Mouse (Mus musculus): Measurements from ENCODE around the gene Ddx11. TPM values are rescaled to one million over a fixed set of nuclear protein-coding genes. Genes with fewer than 3 reads are reported as not detected.
"Not testable (repeated sequence)": the region's sequence is repeated elsewhere in the genome, so short reads cannot be mapped to it uniquely, and the experiment has no call there.

Ddx11 gene
- polyA plus RNA-seq, 1 experiment from 2014 or later: 19.4 TPM

- no peaks in the 10 kb centered on the region for H3K4me1 ChIP-seq (ENCODE audit: control insufficient read depth, insufficient read depth, low read length)
- H3K9me3 ChIP-seq (replicated peaks; ENCODE audit: control insufficient read depth, low read length): no peaks in the 10 kb centered on the region
- no peaks in the 10 kb centered on the region for H3K27me3 ChIP-seq (ENCODE audit: control insufficient read depth, insufficient read depth, low read length)
- H3K4me3 ChIP-seq (ENCODE audit: low read depth, low read length): peak overlapping the region; percentile 80
- ATAC-seq (replicated peaks; ENCODE audit: insufficient number of reproducible peaks, low FRiP score, low TSS enrichment, low read depth): no peak
- WGBS: under 1% methylated on average over 20 of the region's 20 CpGs
- H3K9ac ChIP-seq (replicated peaks; ENCODE audit: low read length): peak overlapping the region; percentile 80
- peak; percentile 40 for DNase-seq (ENCODE audit: low spot score)
- peaks cover 3% of the 10 kb centered on the region for H3K36me3 ChIP-seq (replicated peaks; ENCODE audit: control insufficient read depth, insufficient read depth, low read depth, low read length)
- peak overlapping the region; percentile 82 for H3K27ac ChIP-seq (replicated peaks; ENCODE audit: low read depth, low read length)
- H3K4me2 ChIP-seq (ENCODE audit: low read depth, low read length): peak overlapping the region; percentile 48
Observed at GRCm38 (mm10) chr17:66123816-66124610, 693 bp downstream of the Ddx11 start.

- no peak overlapping the region for H3K4me2 ChIP-seq (ENCODE audit: low read depth, low read length)
- DNase-seq (ENCODE audit: low spot score): peak; percentile 26
- ATAC-seq (replicated peaks; ENCODE audit: insufficient number of reproducible peaks, low FRiP score, low TSS enrichment, low read depth): no peak
- H3K27me3 ChIP-seq (ENCODE audit: control insufficient read depth, insufficient read depth, low read length): no peaks in the 10 kb centered on the region
- WGBS: 69% methylated on average over 5 of the region's 5 CpGs
- H3K9me3 ChIP-seq (replicated peaks; ENCODE audit: control insufficient read depth, low read length): no peaks in the 10 kb centered on the region
- H3K36me3 ChIP-seq (replicated peaks; ENCODE audit: control insufficient read depth, insufficient read depth, low read depth, low read length): peaks cover 3% of the 10 kb centered on the region
- no peak overlapping the region for H3K4me3 ChIP-seq (ENCODE audit: low read depth, low read length)
- H3K9ac ChIP-seq (replicated peaks; ENCODE audit: low read length): 0 out of 2 replicates have a peak overlapping the region, but pooled peaks have one; percentile 13
- no peak overlapping the region for H3K27ac ChIP-seq (replicated peaks; ENCODE audit: low read depth, low read length)
- H3K4me1 ChIP-seq (ENCODE audit: control insufficient read depth, insufficient read depth, low read length): no peaks in the 10 kb centered on the region
Observed at GRCm38 (mm10) chr17:66125211-66125610, 1.9 kb downstream of the Ddx11 start.

GRCm38 (mm10) chr17:66130371-66130770 is 7.1 kb downstream of the Ddx11 start:
- Histone ChIP-seq H3K36me3 (replicated peaks; ENCODE audit: control insufficient read depth, insufficient read depth, low read depth, low read length) (peaks cover 17% of the 10 kb centered on the region), H3K9ac (replicated peaks; ENCODE audit: low read length) (no peak overlapping the region), H3K9me3 (replicated peaks; ENCODE audit: control insufficient read depth, low read length) (no peaks in the 10 kb centered on the region), H3K27ac (replicated peaks; ENCODE audit: low read depth, low read length) (no peak overlapping the region), H3K27me3 (ENCODE audit: control insufficient read depth, insufficient read depth, low read length) (no peaks in the 10 kb centered on the region), H3K4me3 (ENCODE audit: low read depth, low read length) (no peak overlapping the region), H3K4me1 (ENCODE audit: control insufficient read depth, insufficient read depth, low read length) (no peaks in the 10 kb centered on the region), H3K4me2 (ENCODE audit: low read depth, low read length) (no peak overlapping the region)
- WGBS: 89% methylated on average over 9 of the region's 9 CpGs
- ATAC-seq (replicated peaks; ENCODE audit: insufficient number of reproducible peaks, low FRiP score, low TSS enrichment, low read depth) (no peak), DNase-seq (ENCODE audit: low spot score) (no peak)

- DNase-seq (ENCODE audit: low spot score) (no peak), ATAC-seq (replicated peaks; ENCODE audit: insufficient number of reproducible peaks, low FRiP score, low TSS enrichment, low read depth) (no peak)
- no peak overlapping the region for H3K4me2 ChIP-seq (ENCODE audit: low read depth, low read length)
- H3K4me3 ChIP-seq (ENCODE audit: low read depth, low read length): no peak overlapping the region
- no peaks in the 10 kb centered on the region for H3K27me3 ChIP-seq (ENCODE audit: control insufficient read depth, insufficient read depth, low read length)
- no peaks in the 10 kb centered on the region for H3K4me1 ChIP-seq (ENCODE audit: control insufficient read depth, insufficient read depth, low read length)
- H3K27ac ChIP-seq (replicated peaks; ENCODE audit: low read depth, low read length): no peak overlapping the region
- H3K9me3 ChIP-seq (replicated peaks; ENCODE audit: control insufficient read depth, low read length): no peaks in the 10 kb centered on the region
- H3K36me3 ChIP-seq (replicated peaks; ENCODE audit: control insufficient read depth, insufficient read depth, low read depth, low read length): peaks cover 17% of the 10 kb centered on the region
- WGBS: 94% methylated on average over 4 of the region's 4 CpGs
- H3K9ac ChIP-seq (replicated peaks; ENCODE audit: low read length): no peak overlapping the region
Observed at GRCm38 (mm10) chr17:66131212-66131611, 7.9 kb downstream of the Ddx11 start.

GRCm38 (mm10) chr17:66152706-66153662 is 29.7 kb downstream of the Ddx11 start:
- not testable (repeated sequence) for H3K36me3 ChIP-seq (replicated peaks; ENCODE audit: control insufficient read depth, insufficient read depth, low read depth, low read length); H3K4me2 ChIP-seq (ENCODE audit: low read depth, low read length); H3K27ac ChIP-seq (replicated peaks; ENCODE audit: low read depth, low read length); DNase-seq (ENCODE audit: low spot score); H3K4me3 ChIP-seq (ENCODE audit: low read depth, low read length); H3K9ac ChIP-seq (replicated peaks; ENCODE audit: low read length); H3K27me3 ChIP-seq (ENCODE audit: control insufficient read depth, insufficient read depth, low read length); H3K4me1 ChIP-seq (ENCODE audit: control insufficient read depth, insufficient read depth, low read length); H3K9me3 ChIP-seq (replicated peaks; ENCODE audit: control insufficient read depth, low read length)
- peak; percentile 74; the same call in 1 of the 2 replicates for ATAC-seq (replicated peaks; ENCODE audit: insufficient number of reproducible peaks, low FRiP score, low TSS enrichment, low read depth)
- WGBS: 76% methylated on average over 5 of the region's 8 CpGs

- not testable (repeated sequence) for H3K9me3 ChIP-seq (replicated peaks; ENCODE audit: control insufficient read depth, low read length); H3K4me2 ChIP-seq (ENCODE audit: low read depth, low read length); H3K36me3 ChIP-seq (replicated peaks; ENCODE audit: control insufficient read depth, insufficient read depth, low read depth, low read length); H3K4me1 ChIP-seq (ENCODE audit: control insufficient read depth, insufficient read depth, low read length); H3K27me3 ChIP-seq (ENCODE audit: control insufficient read depth, insufficient read depth, low read length); H3K9ac ChIP-seq (replicated peaks; ENCODE audit: low read length); H3K27ac ChIP-seq (replicated peaks; ENCODE audit: low read depth, low read length); ATAC-seq (replicated peaks; ENCODE audit: insufficient number of reproducible peaks, low FRiP score, low TSS enrichment, low read depth); H3K4me3 ChIP-seq (ENCODE audit: low read depth, low read length); DNase-seq (ENCODE audit: low spot score)
- WGBS: 89% methylated on average over 4 of the region's 4 CpGs
Observed at GRCm38 (mm10) chr17:66153735-66154423, 30.6 kb downstream of the Ddx11 start.

- DNase-seq (ENCODE audit: low spot score): no peak
- WGBS: 79% methylated on average over 2 of the region's 2 CpGs
- Histone ChIP-seq H3K9me3 (replicated peaks; ENCODE audit: control insufficient read depth, low read length) (no peaks in the 10 kb centered on the region), H3K4me1 (ENCODE audit: control insufficient read depth, insufficient read depth, low read length) (no peaks in the 10 kb centered on the region), H3K4me2 (ENCODE audit: low read depth, low read length) (no peak overlapping the region), H3K4me3 (ENCODE audit: low read depth, low read length) (no peak overlapping the region), H3K9ac (replicated peaks; ENCODE audit: low read length) (no peak overlapping the region), H3K36me3 (replicated peaks; ENCODE audit: control insufficient read depth, insufficient read depth, low read depth, low read length) (no peaks in the 10 kb centered on the region; the same call in none of the 2 replicates), H3K27me3 (ENCODE audit: control insufficient read depth, insufficient read depth, low read length) (no peaks in the 10 kb centered on the region), H3K27ac (replicated peaks; ENCODE audit: low read depth, low read length) (no peak overlapping the region)
- ATAC-seq (replicated peaks; ENCODE audit: insufficient number of reproducible peaks, low FRiP score, low TSS enrichment, low read depth): no peak
Observed at GRCm38 (mm10) chr17:66154876-66155275, 31.6 kb downstream of the Ddx11 start.
